In genomic region chr4:105958331-105958730, GRCm38 (mm10) we compare ENCODE assay signal across 22 mouse cellular contexts.
DNase-seq lines count a peak whose midpoint lies in the region; ATAC-seq lines count a peak whose summit lies in the region.
"Had no signal": no experiment of that assay in that cellular context is flagged by ENCODE, and none has a peak within 500 bp of the region (broad histone marks: within the 10 kb centered on the region; RNA-seq: fewer than 3 reads in every experiment).

No protein-coding gene starts in this region.

- H3K4me2 ChIP-seq in kidney, embryonic 15.5 days, result no peak overlapping the region
- H3K4me2 ChIP-seq in hindbrain, embryonic 11.5 days (replicated peaks; ENCODE audit: low read depth, low read length), result no peak overlapping the region
- H3K4me2 ChIP-seq: forebrain, embryonic 13.5 days; heart, embryonic 11.5 days; hindbrain, embryonic 13.5 days had no signal

- ATAC-seq in kidney, embryonic 15.5 days (replicated peaks; ENCODE audit: low FRiP score), result no peak
- ATAC-seq in hindbrain, embryonic 11.5 days (ENCODE audit: low FRiP score), result no peak
- ATAC-seq: CD4-positive, CD25-positive, alpha-beta regulatory T cell, adult 4 months; forebrain, embryonic 13.5 days; forebrain, embryonic 16.5 days; hindbrain, embryonic 16.5 days had no signal

- no peaks in the 10 kb centered on the region for H3K9me3 ChIP-seq in kidney, embryonic 15.5 days (replicated peaks)
- no peaks in the 10 kb centered on the region for H3K9me3 ChIP-seq in embryonic facial prominence, embryonic 10.5 days
- no peaks in the 10 kb centered on the region for H3K9me3 ChIP-seq in hindbrain, embryonic 11.5 days (ENCODE audit: control insufficient read depth, low read length)
- H3K9me3 ChIP-seq: forebrain, embryonic 10.5 days; forebrain, embryonic 13.5 days; hindbrain, embryonic 13.5 days had no signal

- no peaks in the 10 kb centered on the region for H3K36me3 ChIP-seq in kidney, embryonic 15.5 days
- no peaks in the 10 kb centered on the region for H3K36me3 ChIP-seq in embryonic facial prominence, embryonic 10.5 days (replicated peaks)
- H3K36me3 ChIP-seq in hindbrain, embryonic 11.5 days (ENCODE audit: control insufficient read depth, insufficient read depth, low read length), result no peaks in the 10 kb centered on the region
- H3K36me3 ChIP-seq: forebrain, embryonic 10.5 days; hindbrain, embryonic 13.5 days had no signal

- no peak for DNase-seq in kidney, postnatal 14 days
- peak; percentile 61 for DNase-seq in brain, adult 2 months (ENCODE audit: low read depth, low spot score)
- no peak for DNase-seq in embryonic facial prominence, embryonic 10.5 days (ENCODE audit: low spot score)
- peak; percentile 27 for DNase-seq in telencephalon, adult 2 months (ENCODE audit: low read depth, low spot score)
- no peak for DNase-seq in hindbrain, embryonic 11.5 days (ENCODE audit: low spot score)
- DNase-seq: adrenal gland, postnatal 14 days; cerebellum, adult 11-12 months; cerebellum, adult 8-10 months; cerebellum, postnatal 10 days; cerebellum, postnatal 36 days; embryo, embryonic 11 days; gastrocnemius, adult 2 months; gastrocnemius, postnatal 14 days; heart, adult 11 months had no signal

- H3K27me3 ChIP-seq in kidney, embryonic 15.5 days, result no peaks in the 10 kb centered on the region
- H3K27me3 ChIP-seq in embryonic facial prominence, embryonic 10.5 days (replicated peaks; ENCODE audit: low read depth, poor library complexity, severe bottlenecking), result no peaks in the 10 kb centered on the region
- H3K27me3 ChIP-seq in hindbrain, embryonic 11.5 days (ENCODE audit: control insufficient read depth, insufficient read depth, low read length), result no peaks in the 10 kb centered on the region
- H3K27me3 ChIP-seq: forebrain, embryonic 13.5 days; hindbrain, embryonic 13.5 days had no signal

- WGBS in kidney, embryonic 15.5 days, result 30% methylated on average over 5 of the region's 5 CpGs
- WGBS in embryonic facial prominence, embryonic 10.5 days, result 62% methylated on average over 5 of the region's 5 CpGs
- WGBS in hindbrain, embryonic 11.5 days, result 80% methylated on average over 5 of the region's 5 CpGs

- H3K4me3 ChIP-seq in kidney, embryonic 15.5 days (replicated peaks), result no peak overlapping the region
- no peak overlapping the region for H3K4me3 ChIP-seq in embryonic facial prominence, embryonic 10.5 days
- no peak overlapping the region for H3K4me3 ChIP-seq in hindbrain, embryonic 11.5 days (ENCODE audit: low read depth, low read length)
- H3K4me3 ChIP-seq: forebrain, embryonic 10.5 days; forebrain, embryonic 13.5 days; gastrocnemius, adult 2 months; hindbrain, embryonic 13.5 days had no signal

- H3K9ac ChIP-seq in kidney, embryonic 15.5 days, result no peak overlapping the region
- no peak overlapping the region for H3K9ac ChIP-seq in hindbrain, embryonic 11.5 days (ENCODE audit: low read depth, low read length)
- H3K9ac ChIP-seq: forebrain, embryonic 13.5 days; hindbrain, embryonic 13.5 days had no signal

- H3K27ac ChIP-seq in kidney, embryonic 15.5 days, result 0 out of 2 replicates have a peak overlapping the region, but pooled peaks have one; percentile 1
- H3K27ac ChIP-seq in embryonic facial prominence, embryonic 10.5 days (replicated peaks), result 0 out of 2 replicates have a peak overlapping the region, but pooled peaks have one; percentile 35
- H3K27ac ChIP-seq in hindbrain, embryonic 11.5 days (ENCODE audit: low read depth, low read length), result no peak overlapping the region
- H3K27ac ChIP-seq: forebrain, embryonic 10.5 days; forebrain, embryonic 13.5 days; gastrocnemius, adult 2 months; hindbrain, embryonic 13.5 days had no signal

- peaks cover 19% of the 10 kb centered on the region; the same call in 1 of the 2 replicates for H3K4me1 ChIP-seq in kidney, embryonic 15.5 days
- H3K4me1 ChIP-seq in embryonic facial prominence, embryonic 10.5 days, result peaks cover 39% of the 10 kb centered on the region
- H3K4me1 ChIP-seq in hindbrain, embryonic 11.5 days (replicated peaks; ENCODE audit: control insufficient read depth, insufficient read depth, low read length), result no peaks in the 10 kb centered on the region
- H3K4me1 ChIP-seq: forebrain, embryonic 13.5 days had no signal

Comparison
In these comparisons a context has a peak if more than half of its experiments do, and no peak if none do; other contexts are left out.
1. DNase-seq: peak in brain, adult 2 months (single experiment) and telencephalon, adult 2 months (single experiment); none in kidney, postnatal 14 days (single experiment), embryonic facial prominence, embryonic 10.5 days (single experiment) and hindbrain, embryonic 11.5 days (single experiment).